ENCODE assay signal across 19 mouse cellular contexts in genomic region chr2:67751585-67751984, GRCm38 (mm10).
"Had no signal": no experiment of that assay in that cellular context is flagged by ENCODE, and none has a peak within 500 bp of the region (broad histone marks: within the 10 kb centered on the region; RNA-seq: fewer than 3 reads in every experiment).

No protein-coding gene starts in this region.

- H3K27ac ChIP-seq: kidney, postnatal 0 days; limb, embryonic 12.5 days; limb, embryonic 15.5 days; liver, embryonic 14.5 days; macrophage; neural tube, embryonic 13.5 days; stomach, embryonic 15.5 days had no signal

- H3K4me3 ChIP-seq: limb, embryonic 12.5 days; limb, embryonic 15.5 days; myocyte; neural tube, embryonic 13.5 days; stomach, embryonic 15.5 days had no signal

- H3K36me3 ChIP-seq: limb, embryonic 12.5 days; limb, embryonic 15.5 days; neural tube, embryonic 13.5 days; stomach, embryonic 15.5 days had no signal

- H3K4me1 ChIP-seq: limb, embryonic 12.5 days; limb, embryonic 15.5 days; stomach, embryonic 15.5 days had no signal

- H3K9ac ChIP-seq: limb, embryonic 12.5 days; limb, embryonic 15.5 days; liver, embryonic 14.5 days; liver, postnatal 0 days; lung, embryonic 14.5 days; neural tube, embryonic 13.5 days; stomach, embryonic 15.5 days had no signal

- DNase-seq: kidney, adult 2 months; kidney, postnatal 25 days; left cerebral cortex, postnatal 4 days; liver, postnatal 0 days; lung, embryonic 14.5 days; midbrain, embryonic 14.5 days; right cerebral cortex, postnatal 25 days; spleen, adult 18-20 months; thymus, postnatal 25 days had no signal

- H3K27me3 ChIP-seq: limb, embryonic 12.5 days; limb, embryonic 15.5 days; neural tube, embryonic 13.5 days; stomach, embryonic 15.5 days had no signal

- H3K9me3 ChIP-seq: limb, embryonic 12.5 days; limb, embryonic 15.5 days; neural tube, embryonic 13.5 days; stomach, embryonic 15.5 days had no signal

- H3K4me2 ChIP-seq: limb, embryonic 12.5 days; limb, embryonic 15.5 days; liver, embryonic 11.5 days; lung, embryonic 14.5 days; neural tube, embryonic 13.5 days; stomach, embryonic 15.5 days had no signal

- ATAC-seq: liver, postnatal 0 days; lung, postnatal 0 days had no signal
